Mouse (Mus musculus): ENCODE measurements around the gene Kank3. TPM values are rescaled to one million over a fixed set of nuclear protein-coding genes. Genes with fewer than 3 reads are reported as not detected.
A peak's percentile ranks its signal among the peaks of the same experiment; 100 is the strongest.

Gene Kank3
- polyA plus RNA-seq, 1 experiment from 2014 or later, result 32.4 TPM

GRCm38 (mm10) chr17:33781124-33781977 is 29.0 kb upstream of the Kank3 start, which contains the start of gene Angptl4:
Gene Angptl4 (minus strand): TSS chr17:33781830.
- Histone ChIP-seq H3K36me3 (peaks cover 19% of the 10 kb centered on the region), H3K27me3 (no peaks in the 10 kb centered on the region), H3K9ac (peak within 1 kb of the TSS; percentile 62), H3K4me2 (replicated peaks) (peak within 1 kb of the TSS; percentile 77), H3K27ac (peak within 1 kb of the TSS; percentile 94), H3K4me1 (peaks cover 52% of the 10 kb centered on the region), H3K9me3 (no peaks in the 10 kb centered on the region), H3K4me3 (peak within 1 kb of the TSS; percentile 51)
- 1% methylated on average over 49 of the region's 50 CpGs for WGBS
- ATAC-seq (ENCODE audit: insufficient number of reproducible peaks, insufficient read depth, low FRiP score, low TSS enrichment), result 0 out of 2 replicates have a peak, but pooled peaks have one; percentile 29

- H3K4me1 ChIP-seq, result peaks cover 52% of the 10 kb centered on the region
- ATAC-seq (ENCODE audit: insufficient number of reproducible peaks, insufficient read depth, low FRiP score, low TSS enrichment), result no peak
- H3K27me3 ChIP-seq, result no peaks in the 10 kb centered on the region
- H3K4me2 ChIP-seq (replicated peaks), result peak overlapping the region; percentile 77
- H3K9ac ChIP-seq, result peak overlapping the region; percentile 62; the same call in 1 of the 2 replicates
- H3K36me3 ChIP-seq, result peaks cover 12% of the 10 kb centered on the region
- H3K27ac ChIP-seq, result peak overlapping the region; percentile 94; the same call in 1 of the 2 replicates
- H3K9me3 ChIP-seq, result no peaks in the 10 kb centered on the region
- H3K4me3 ChIP-seq, result peak overlapping the region; percentile 51; the same call in 1 of the 2 replicates
- WGBS, result 47% methylated on average over 4 of the region's 4 CpGs
Measured at GRCm38 (mm10) chr17:33782067-33782466, 28.3 kb upstream of the Kank3 start.

GRCm38 (mm10) chr17:33783408-33783807 is 26.9 kb upstream of the Kank3 start:
- no peaks in the 10 kb centered on the region for H3K9me3 ChIP-seq
- ATAC-seq (ENCODE audit: insufficient number of reproducible peaks, insufficient read depth, low FRiP score, low TSS enrichment), result no peak
- no peak overlapping the region for H3K4me3 ChIP-seq
- no peaks in the 10 kb centered on the region for H3K27me3 ChIP-seq
- peaks cover 47% of the 10 kb centered on the region for H3K4me1 ChIP-seq
- H3K4me2 ChIP-seq (replicated peaks), result no peak overlapping the region
- no peak overlapping the region for H3K9ac ChIP-seq
- H3K36me3 ChIP-seq, result no peaks in the 10 kb centered on the region
- H3K27ac ChIP-seq, result peak overlapping the region; percentile 65; the same call in 1 of the 2 replicates

- H3K4me1 ChIP-seq, result peaks cover 34% of the 10 kb centered on the region
- H3K36me3 ChIP-seq, result no peaks in the 10 kb centered on the region
- no peak overlapping the region for H3K4me3 ChIP-seq
- 83% methylated on average over 2 of the region's 2 CpGs for whole genome bisulfite sequencing
- no peaks in the 10 kb centered on the region for H3K9me3 ChIP-seq
- no peak for ATAC-seq (ENCODE audit: insufficient number of reproducible peaks, insufficient read depth, low FRiP score, low TSS enrichment)
- no peak overlapping the region for H3K27ac ChIP-seq
- no peaks in the 10 kb centered on the region for H3K27me3 ChIP-seq
- H3K9ac ChIP-seq, result no peak overlapping the region
- H3K4me2 ChIP-seq (replicated peaks), result no peak overlapping the region
Measured at GRCm38 (mm10) chr17:33784939-33785338, 25.4 kb upstream of the Kank3 start.

- Histone ChIP-seq H3K4me2 (replicated peaks) (no peak overlapping the region), H3K27ac (no peak overlapping the region), H3K36me3 (no peaks in the 10 kb centered on the region), H3K9me3 (no peaks in the 10 kb centered on the region), H3K4me1 (peaks cover 20% of the 10 kb centered on the region), H3K9ac (no peak overlapping the region), H3K27me3 (no peaks in the 10 kb centered on the region), H3K4me3 (no peak overlapping the region)
- no peak for ATAC-seq (ENCODE audit: insufficient number of reproducible peaks, insufficient read depth, low FRiP score, low TSS enrichment)
- WGBS, result 84% methylated on average over 18 of the region's 18 CpGs
Measured at GRCm38 (mm10) chr17:33786375-33786774, 23.9 kb upstream of the Kank3 start.

GRCm38 (mm10) chr17:33788732-33789131 is 21.6 kb upstream of the Kank3 start:
- no peaks in the 10 kb centered on the region for H3K36me3 ChIP-seq
- H3K27ac ChIP-seq, result no peak overlapping the region
- H3K9ac ChIP-seq, result no peak overlapping the region
- WGBS, result 65% methylated on average over 4 of the region's 4 CpGs
- no peak overlapping the region for H3K4me3 ChIP-seq
- no peaks in the 10 kb centered on the region for H3K4me1 ChIP-seq
- no peak overlapping the region for H3K4me2 ChIP-seq (replicated peaks)
- ATAC-seq (ENCODE audit: insufficient number of reproducible peaks, insufficient read depth, low FRiP score, low TSS enrichment), result no peak
- no peaks in the 10 kb centered on the region for H3K9me3 ChIP-seq
- no peaks in the 10 kb centered on the region for H3K27me3 ChIP-seq

- no peak for ATAC-seq (ENCODE audit: insufficient number of reproducible peaks, insufficient read depth, low FRiP score, low TSS enrichment)
- 50% methylated on average over 3 of the region's 3 CpGs for WGBS
- no peaks in the 10 kb centered on the region for H3K27me3 ChIP-seq
- H3K4me3 ChIP-seq, result no peak overlapping the region
- H3K9ac ChIP-seq, result no peak overlapping the region
- no peak overlapping the region for H3K4me2 ChIP-seq (replicated peaks)
- no peak overlapping the region for H3K27ac ChIP-seq
- no peaks in the 10 kb centered on the region for H3K4me1 ChIP-seq
- no peaks in the 10 kb centered on the region for H3K9me3 ChIP-seq
- no peaks in the 10 kb centered on the region for H3K36me3 ChIP-seq
Measured at GRCm38 (mm10) chr17:33798306-33798705, 12.0 kb upstream of the Kank3 start.

GRCm38 (mm10) chr17:33799277-33799676 is 11.0 kb upstream of the Kank3 start:
- H3K4me1 ChIP-seq, result no peaks in the 10 kb centered on the region
- H3K4me3 ChIP-seq, result no peak overlapping the region
- no peak for ATAC-seq (ENCODE audit: insufficient number of reproducible peaks, insufficient read depth, low FRiP score, low TSS enrichment)
- WGBS, result 68% methylated on average over 1 of the region's 1 CpGs
- H3K36me3 ChIP-seq, result no peaks in the 10 kb centered on the region
- H3K27me3 ChIP-seq, result no peaks in the 10 kb centered on the region
- no peak overlapping the region for H3K4me2 ChIP-seq (replicated peaks)
- no peaks in the 10 kb centered on the region for H3K9me3 ChIP-seq
- no peak overlapping the region for H3K27ac ChIP-seq
- no peak overlapping the region for H3K9ac ChIP-seq

GRCm38 (mm10) chr17:33802221-33802620 is 8.1 kb upstream of the Kank3 start:
- Histone ChIP-seq H3K9ac (no peak overlapping the region), H3K4me3 (no peak overlapping the region), H3K4me1 (no peaks in the 10 kb centered on the region), H3K9me3 (no peaks in the 10 kb centered on the region), H3K27ac (no peak overlapping the region), H3K36me3 (no peaks in the 10 kb centered on the region), H3K4me2 (replicated peaks) (no peak overlapping the region), H3K27me3 (no peaks in the 10 kb centered on the region)
- 0% methylated on average over 2 of the region's 2 CpGs for WGBS
- ATAC-seq (ENCODE audit: insufficient number of reproducible peaks, insufficient read depth, low FRiP score, low TSS enrichment), result no peak

GRCm38 (mm10) chr17:33804205-33804604 is 6.1 kb upstream of the Kank3 start:
- Histone ChIP-seq H3K27me3 (no peaks in the 10 kb centered on the region), H3K27ac (no peak overlapping the region), H3K9me3 (no peaks in the 10 kb centered on the region), H3K36me3 (no peaks in the 10 kb centered on the region), H3K4me3 (no peak overlapping the region), H3K9ac (no peak overlapping the region), H3K4me1 (no peaks in the 10 kb centered on the region), H3K4me2 (replicated peaks) (no peak overlapping the region)
- 52% methylated on average over 4 of the region's 4 CpGs for WGBS
- no peak for ATAC-seq (ENCODE audit: insufficient number of reproducible peaks, insufficient read depth, low FRiP score, low TSS enrichment)

- H3K4me1 ChIP-seq, result no peaks in the 10 kb centered on the region
- no peak for ATAC-seq (ENCODE audit: insufficient number of reproducible peaks, insufficient read depth, low FRiP score, low TSS enrichment)
- no peak overlapping the region for H3K4me3 ChIP-seq
- no peaks in the 10 kb centered on the region for H3K9me3 ChIP-seq
- no peaks in the 10 kb centered on the region for H3K27me3 ChIP-seq
- no peak overlapping the region for H3K27ac ChIP-seq
- no peak overlapping the region for H3K9ac ChIP-seq
- no peaks in the 10 kb centered on the region for H3K36me3 ChIP-seq
- H3K4me2 ChIP-seq (replicated peaks), result no peak overlapping the region
- 65% methylated on average over 1 of the region's 1 CpGs for WGBS
Measured at GRCm38 (mm10) chr17:33804745-33805144, 5.6 kb upstream of the Kank3 start.

- Histone ChIP-seq H3K36me3 (no peaks in the 10 kb centered on the region), H3K4me1 (peaks cover 7% of the 10 kb centered on the region; the same call in 1 of the 2 replicates), H3K4me2 (replicated peaks) (no peak overlapping the region), H3K27me3 (0 out of 2 replicates have a peak, but pooled peaks cover 6% of the 10 kb centered on the region), H3K9ac (no peak overlapping the region), H3K4me3 (no peak overlapping the region), H3K9me3 (no peaks in the 10 kb centered on the region), H3K27ac (no peak overlapping the region)
- 62% methylated on average over 8 of the region's 9 CpGs for WGBS
- no peak for ATAC-seq (ENCODE audit: insufficient number of reproducible peaks, insufficient read depth, low FRiP score, low TSS enrichment)
Measured at GRCm38 (mm10) chr17:33807181-33807888, 3.0 kb upstream of the Kank3 start.
